15 mouse cellular contexts compared by ENCODE assay signal in the genomic region with DNA sequence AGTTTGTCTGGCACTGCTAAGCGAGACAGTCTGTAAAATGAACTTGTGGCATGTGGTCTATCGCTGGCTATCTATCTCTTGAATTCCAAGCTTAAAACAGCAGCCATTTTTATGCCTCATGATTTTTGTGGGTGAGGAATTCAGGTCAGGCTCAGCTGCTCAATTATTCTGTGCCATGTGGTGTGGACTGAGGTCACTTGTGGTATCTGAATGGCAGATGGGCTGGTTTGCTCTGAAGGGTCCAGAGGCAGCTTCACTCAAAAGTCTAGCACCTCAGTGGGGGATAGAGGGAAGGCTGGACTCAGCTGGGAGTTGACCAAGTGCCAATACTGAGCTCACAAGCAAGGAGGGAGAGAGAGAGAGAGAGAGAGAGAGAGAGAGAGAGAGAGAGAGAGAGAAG.
DNase-seq lines count a peak whose midpoint lies in the region; ATAC-seq and TF ChIP-seq lines count a peak whose summit lies in the region.
"Had no signal": no experiment of that assay in that cellular context is flagged by ENCODE, and none has a peak within 500 bp of the region (broad histone marks: within the 10 kb centered on the region; RNA-seq: fewer than 3 reads in every experiment).

No protein-coding gene starts in this region.

- H3K27ac ChIP-seq in forebrain, embryonic 12.5 days = no peak overlapping the region
- no peak overlapping the region for H3K27ac ChIP-seq in forebrain, embryonic 11.5 days (ENCODE audit: low read depth, low read length)
- peak overlapping the region; percentile 78 for H3K27ac ChIP-seq in heart, embryonic 13.5 days (replicated peaks)
- H3K27ac ChIP-seq in forebrain, embryonic 15.5 days (replicated peaks) = no peak overlapping the region
- H3K27ac ChIP-seq: hindbrain, embryonic 13.5 days had no signal

- no peak overlapping the region for H3ac ChIP-seq in C2C12 (ENCODE audit: control insufficient read depth, insufficient read length, low read depth)

- H3K79me3 ChIP-seq in C2C12 (ENCODE audit: low read depth) = no peaks in the 10 kb centered on the region

- WGBS in forebrain, embryonic 12.5 days = 77% methylated on average over 2 of the region's 2 CpGs
- WGBS in forebrain, embryonic 11.5 days = 77% methylated on average over 2 of the region's 2 CpGs
- WGBS in heart, embryonic 13.5 days = 37% methylated on average over 2 of the region's 2 CpGs
- WGBS in forebrain, embryonic 15.5 days = 53% methylated on average over 2 of the region's 2 CpGs

- no peaks in the 10 kb centered on the region for H3K4me1 ChIP-seq in forebrain, embryonic 12.5 days
- no peaks in the 10 kb centered on the region for H3K4me1 ChIP-seq in forebrain, embryonic 11.5 days (replicated peaks; ENCODE audit: control insufficient read depth, insufficient read depth, low read length)
- peaks cover 24% of the 10 kb centered on the region for H3K4me1 ChIP-seq in heart, embryonic 13.5 days
- 0 out of 2 replicates have a peak, but pooled peaks cover 2% of the 10 kb centered on the region for H3K4me1 ChIP-seq in forebrain, embryonic 15.5 days

- no peak overlapping the region for H3K4me3 ChIP-seq in forebrain, embryonic 12.5 days (replicated peaks)
- no peak overlapping the region for H3K4me3 ChIP-seq in forebrain, embryonic 11.5 days (ENCODE audit: low read depth, low read length)
- no peak overlapping the region for H3K4me3 ChIP-seq in heart, embryonic 13.5 days
- no peak overlapping the region for H3K4me3 ChIP-seq in C2C12 (ENCODE audit: insufficient read depth, poor library complexity, severe bottlenecking)
- no peak overlapping the region for H3K4me3 ChIP-seq in forebrain, embryonic 15.5 days
- H3K4me3 ChIP-seq: hindbrain, embryonic 13.5 days had no signal

- peak; percentile 57; the same call in 1 of the 2 replicates for ATAC-seq in forebrain, embryonic 12.5 days (ENCODE audit: low FRiP score)
- no peak for ATAC-seq in forebrain, embryonic 11.5 days (replicated peaks; ENCODE audit: low FRiP score)
- no peak for ATAC-seq in heart, embryonic 13.5 days (ENCODE audit: extremely low read depth, insufficient number of reproducible peaks, low FRiP score, low TSS enrichment)
- ATAC-seq in forebrain, embryonic 15.5 days (replicated peaks) = 0 out of 2 replicates have a peak, but pooled peaks have one; percentile 61
- ATAC-seq: lung, postnatal 0 days had no signal

- no peaks in the 10 kb centered on the region for H3K27me3 ChIP-seq in forebrain, embryonic 12.5 days
- H3K27me3 ChIP-seq in forebrain, embryonic 11.5 days (ENCODE audit: control insufficient read depth, insufficient read depth, low read length) = no peaks in the 10 kb centered on the region
- H3K27me3 ChIP-seq in heart, embryonic 13.5 days (replicated peaks) = no peaks in the 10 kb centered on the region
- no peaks in the 10 kb centered on the region for H3K27me3 ChIP-seq in C2C12 (ENCODE audit: control insufficient read depth, insufficient read depth, insufficient read length)
- H3K27me3 ChIP-seq in forebrain, embryonic 15.5 days = no peaks in the 10 kb centered on the region
- H3K27me3 ChIP-seq: hindbrain, embryonic 13.5 days had no signal

- H3K36me3 ChIP-seq in forebrain, embryonic 12.5 days (replicated peaks) = no peaks in the 10 kb centered on the region
- no peaks in the 10 kb centered on the region for H3K36me3 ChIP-seq in forebrain, embryonic 11.5 days (ENCODE audit: control insufficient read depth, insufficient read depth, low read length)
- H3K36me3 ChIP-seq in heart, embryonic 13.5 days = no peaks in the 10 kb centered on the region
- H3K36me3 ChIP-seq in C2C12 (ENCODE audit: control insufficient read depth, insufficient read depth) = no peaks in the 10 kb centered on the region
- H3K36me3 ChIP-seq in forebrain, embryonic 15.5 days = no peaks in the 10 kb centered on the region
- H3K36me3 ChIP-seq: hindbrain, embryonic 13.5 days had no signal

- H3K9ac ChIP-seq in forebrain, embryonic 12.5 days = no peak overlapping the region
- no peak overlapping the region for H3K9ac ChIP-seq in forebrain, embryonic 11.5 days (ENCODE audit: low read length)
- H3K9ac ChIP-seq in heart, embryonic 13.5 days = no peak overlapping the region
- H3K9ac ChIP-seq in forebrain, embryonic 15.5 days (replicated peaks) = no peak overlapping the region
- H3K9ac ChIP-seq: hindbrain, embryonic 13.5 days had no signal

- DNase-seq in forebrain, embryonic 11.5 days (ENCODE audit: low spot score) = no peak
- DNase-seq in heart, adult 8-10 months (ENCODE audit: low spot score) = no peak
- DNase-seq in embryo, embryonic 9.5 days (ENCODE audit: extremely low spot score) = no peak
- DNase-seq in adrenal gland, postnatal 14 days = no peak
- DNase-seq: B cell, adult 2 months; gastrocnemius, postnatal 25 days; kidney, adult 18-20 months; kidney, postnatal 25 days had no signal

- H3K79me2 ChIP-seq in C2C12 (ENCODE audit: control insufficient read depth, insufficient read depth) = no peaks in the 10 kb centered on the region

- H3K9me3 ChIP-seq in forebrain, embryonic 12.5 days = no peaks in the 10 kb centered on the region
- no peaks in the 10 kb centered on the region for H3K9me3 ChIP-seq in forebrain, embryonic 11.5 days (ENCODE audit: control insufficient read depth, low read length)
- H3K9me3 ChIP-seq in heart, embryonic 13.5 days = no peaks in the 10 kb centered on the region
- H3K9me3 ChIP-seq in forebrain, embryonic 15.5 days = no peaks in the 10 kb centered on the region
- H3K9me3 ChIP-seq: hindbrain, embryonic 13.5 days had no signal

- H3K4me2 ChIP-seq in forebrain, embryonic 12.5 days = no peak overlapping the region
- H3K4me2 ChIP-seq in forebrain, embryonic 11.5 days (ENCODE audit: low read depth, low read length, severe bottlenecking) = no peak overlapping the region
- 0 out of 2 replicates have a peak overlapping the region, but pooled peaks have one; percentile 36 for H3K4me2 ChIP-seq in heart, embryonic 13.5 days
- no peak overlapping the region for H3K4me2 ChIP-seq in forebrain, embryonic 15.5 days (replicated peaks)
- H3K4me2 ChIP-seq: hindbrain, embryonic 13.5 days; liver, embryonic 11.5 days had no signal

- TF ChIP-seq CTCF in C2C12 (IDR thresholded peaks at IDR 0.05; ENCODE audit: control insufficient read depth, insufficient read depth, insufficient read length) = no peak

TF ChIP-seq in C2C12, 6 proteins besides CTCF, POLR2A, EP300 and RAD21:
- TF ChIP-seq CEBPB (IDR thresholded peaks at IDR 0.05; ENCODE audit: low read depth) (no peak), MAX (IDR thresholded peaks at IDR 0.05) (peak; percentile 89), MYOD1 (IDR thresholded peaks at IDR 0.05; ENCODE audit: control insufficient read depth, insufficient read length, low read depth) (peak; percentile 93), FOSL1 (IDR thresholded peaks at IDR 0.05; ENCODE audit: insufficient read depth, low read length, poor library complexity, severe bottlenecking) (no peak), MYOG (IDR thresholded peaks at IDR 0.05; ENCODE audit: control insufficient read depth, extremely low read depth, insufficient read length) (no peak), USF1 (IDR thresholded peaks at IDR 0.05; ENCODE audit: low read depth) (peak; percentile 43)
TF ChIP-seq in C2C12: peak in this region for 3.

Comparison
In these comparisons a context has a peak if more than half of its experiments do, and no peak if none do; other contexts are left out.
1. ATAC-seq: peak in forebrain, embryonic 12.5 days (single experiment) and forebrain, embryonic 15.5 days (single experiment); none in forebrain, embryonic 11.5 days (single experiment) and heart, embryonic 13.5 days (single experiment).